Mouse (Mus musculus): Measurements from ENCODE around the gene Trappc2. TPM values are rescaled to one million over a fixed set of nuclear protein-coding genes. Genes with fewer than 3 reads are reported as not detected.

The Trappc2 gene
- polyA plus RNA-seq, 1 experiment: 55.5 TPM

DNA sequence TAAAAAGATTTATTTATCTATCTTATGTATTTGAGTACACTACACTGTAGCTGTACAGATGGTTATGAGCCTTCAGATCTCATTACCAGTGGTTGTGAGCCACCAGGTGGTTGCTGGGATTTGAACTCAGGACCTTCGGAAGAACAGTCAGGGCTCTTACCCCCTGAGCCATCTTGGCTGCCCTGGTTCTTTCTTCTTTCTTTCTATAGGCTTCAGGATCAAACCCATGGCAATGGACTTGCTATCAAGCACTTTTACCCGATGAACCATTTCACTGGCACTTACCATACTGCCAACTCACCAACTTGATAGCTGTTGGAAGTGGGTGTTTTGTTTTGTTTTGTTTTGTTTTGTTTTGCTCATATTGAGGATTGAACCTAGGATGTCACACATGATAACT lies 54.7 kb downstream of the Trappc2 start:
- no peaks in the 10 kb centered on the region for H3K4me1 ChIP-seq (ENCODE audit: control insufficient read depth, insufficient read depth, low read length)
- no peak for DNase-seq
- 87% methylated on average over 2 of the region's 2 CpGs for WGBS
- H3K27ac ChIP-seq (ENCODE audit: insufficient read depth, low read length): no peak overlapping the region
- TF ChIP-seq POLR2A (IDR thresholded peaks at IDR 0.05; ENCODE audit: borderline replicate concordance, insufficient read depth, low read length): no peak
- TF ChIP-seq CTCF (IDR thresholded peaks at IDR 0.05; ENCODE audit: borderline replicate concordance, insufficient read depth, low read depth, low read length): no peak
- H3K4me3 ChIP-seq (replicated peaks; ENCODE audit: insufficient read depth, low read depth, low read length): no peak overlapping the region
- H3K27me3 ChIP-seq (ENCODE audit: control insufficient read depth, insufficient read depth, low read length): no peaks in the 10 kb centered on the region

DNA sequence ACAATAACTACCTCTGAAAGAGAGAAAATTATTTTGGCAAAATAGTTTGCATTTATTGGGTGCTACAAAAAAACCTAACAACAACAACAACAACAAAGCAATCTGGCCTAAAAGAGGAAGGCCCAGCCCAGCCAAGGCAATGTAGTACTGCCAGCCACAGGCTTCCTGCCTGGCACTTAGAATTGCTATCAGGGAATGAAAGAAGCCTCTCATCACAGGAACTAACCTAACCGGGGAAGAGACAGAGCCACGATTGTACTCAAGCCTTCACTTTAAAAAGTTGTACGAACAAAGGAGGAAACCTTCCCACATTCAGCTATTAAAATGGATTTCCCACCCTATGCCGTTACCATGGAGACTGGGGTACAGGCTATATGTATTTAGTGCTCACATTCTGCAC lies 57.4 kb downstream of the Trappc2 start:
- no peak overlapping the region for H3K27ac ChIP-seq (ENCODE audit: insufficient read depth, low read length)
- H3K4me1 ChIP-seq (ENCODE audit: control insufficient read depth, insufficient read depth, low read length): no peaks in the 10 kb centered on the region
- no peak overlapping the region for H3K4me3 ChIP-seq (replicated peaks; ENCODE audit: insufficient read depth, low read depth, low read length)
- TF ChIP-seq POLR2A (IDR thresholded peaks at IDR 0.05; ENCODE audit: borderline replicate concordance, insufficient read depth, low read length) (no peak), CTCF (IDR thresholded peaks at IDR 0.05; ENCODE audit: borderline replicate concordance, insufficient read depth, low read depth, low read length) (no peak)
- DNase-seq: no peak
- 43% methylated on average over 4 of the region's 4 CpGs for WGBS
- no peaks in the 10 kb centered on the region for H3K27me3 ChIP-seq (ENCODE audit: control insufficient read depth, insufficient read depth, low read length)

DNA sequence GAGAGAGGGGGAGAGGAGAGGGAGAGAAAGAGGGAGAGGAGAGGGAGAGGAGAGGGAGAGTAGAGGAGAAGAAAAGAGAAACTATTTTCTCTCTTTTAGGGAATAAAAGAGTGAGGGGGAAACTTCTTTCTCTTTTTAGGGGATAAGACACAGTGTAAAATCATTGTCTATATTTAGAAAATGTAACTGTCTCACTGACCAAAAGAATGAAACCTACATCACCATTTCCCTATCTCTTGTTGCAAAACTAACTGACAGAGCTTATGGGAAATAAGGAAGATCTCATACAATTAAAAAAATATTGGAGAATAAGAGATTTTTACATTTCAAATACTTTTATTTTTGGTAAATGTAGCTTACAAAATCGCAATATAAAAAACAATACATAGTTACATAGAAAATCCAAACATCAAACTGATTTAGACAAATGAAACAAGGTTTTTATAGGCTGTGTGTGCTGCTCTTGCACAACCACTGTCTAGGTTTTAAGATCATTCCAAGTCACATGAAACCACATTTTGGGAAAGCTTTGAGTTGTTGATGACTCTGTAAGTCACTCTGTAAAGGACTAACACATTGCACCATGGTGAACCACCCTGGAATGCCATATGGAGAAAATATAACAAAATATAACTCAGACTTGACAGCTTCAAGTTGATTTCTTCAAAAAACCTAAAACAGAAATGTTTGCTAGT lies 59.3 kb downstream of the Trappc2 start:
- Histone ChIP-seq H3K27me3 (ENCODE audit: control insufficient read depth, insufficient read depth, low read length) (no peaks in the 10 kb centered on the region), H3K4me3 (replicated peaks; ENCODE audit: insufficient read depth, low read depth, low read length) (no peak overlapping the region), H3K4me1 (ENCODE audit: control insufficient read depth, insufficient read depth, low read length) (no peaks in the 10 kb centered on the region), H3K27ac (ENCODE audit: insufficient read depth, low read length) (no peak overlapping the region)
- WGBS: 85% methylated on average over 1 of the region's 1 CpGs
- TF ChIP-seq CTCF (IDR thresholded peaks at IDR 0.05; ENCODE audit: borderline replicate concordance, insufficient read depth, low read depth, low read length) (no peak), POLR2A (IDR thresholded peaks at IDR 0.05; ENCODE audit: borderline replicate concordance, insufficient read depth, low read length) (no peak)
- DNase-seq: no peak

Other genes starting within 250 kb of the Trappc2 start
- 495 and 538 TPM in 2 replicates for gene Gpm6b, start 201.7 kb upstream of the Trappc2 start, polyA plus RNA-seq (2012; rRNA removed)
- gene Ofd1, start 130 bp downstream of the Trappc2 start, polyA plus RNA-seq (2012; rRNA removed): 5.6 and 5.8 TPM in 2 replicates
- gene Rab9, start 39.3 kb downstream of the Trappc2 start, polyA plus RNA-seq (2012; rRNA removed): 33.7 and 37.5 TPM in 2 replicates
- gene Tceanc, start 78.0 kb downstream of the Trappc2 start, polyA plus RNA-seq (2012; rRNA removed): 1.8 and 1.9 TPM in 2 replicates
- 1.2 and 2.0 TPM in 2 replicates for gene Egfl6, start 145.1 kb downstream of the Trappc2 start, polyA plus RNA-seq (2012; rRNA removed)

Data from cerebellum, adult 2 months (tissue).